ENCODE assay signal across 9 mouse cellular contexts in the genomic region with DNA sequence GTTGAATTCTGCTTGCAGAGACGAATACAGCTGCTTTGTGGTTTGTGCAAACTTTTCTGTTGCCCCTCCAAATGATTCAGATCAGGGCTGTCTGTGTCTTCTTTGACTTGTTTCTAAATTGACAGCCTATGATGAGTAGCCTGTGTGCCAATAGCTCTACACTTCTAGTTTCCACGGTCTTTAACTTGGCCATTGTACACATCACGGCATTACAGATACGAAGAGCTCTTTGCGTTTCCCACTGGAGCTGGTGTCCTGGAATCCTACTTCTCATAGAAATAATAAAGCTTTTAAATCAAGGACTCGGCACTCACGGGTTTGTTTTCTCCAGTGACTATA. TPM values are rescaled to one million over a fixed set of nuclear protein-coding genes. Genes with fewer than 3 reads are reported as not detected.
DNase-seq lines count a peak whose midpoint lies in the region; ATAC-seq and TF ChIP-seq lines count a peak whose summit lies in the region.
"Had no signal": no experiment of that assay in that cellular context is flagged by ENCODE, and none has a peak within 500 bp of the region (broad histone marks: within the 10 kb centered on the region; RNA-seq: fewer than 3 reads in every experiment).

No protein-coding gene starts in this region.

- no peak overlapping the region for H3K27ac ChIP-seq in heart, embryonic 10.5 days
- no peak overlapping the region for H3K27ac ChIP-seq in liver, postnatal 0 days (ENCODE audit: low read depth)
- no peak overlapping the region for H3K27ac ChIP-seq in liver, embryonic 11.5 days (ENCODE audit: low read depth, low read length)
- no peak overlapping the region for H3K27ac ChIP-seq in intestine, embryonic 15.5 days
- H3K27ac ChIP-seq in small intestine, adult 2 months (ENCODE audit: insufficient read depth, low read depth, low read length): no peak overlapping the region

- H3K9ac ChIP-seq in liver, postnatal 0 days (replicated peaks): no peak overlapping the region
- no peak overlapping the region for H3K9ac ChIP-seq in liver, embryonic 11.5 days (ENCODE audit: low read depth, low read length)
- no peak overlapping the region for H3K9ac ChIP-seq in intestine, embryonic 15.5 days

- TF ChIP-seq POLR2A in small intestine, adult 2 months (IDR thresholded peaks at IDR 0.05; ENCODE audit: low read depth, low read length): no peak

- no peaks in the 10 kb centered on the region for H3K27me3 ChIP-seq in heart, embryonic 10.5 days (ENCODE audit: insufficient read depth, poor library complexity, severe bottlenecking)
- H3K27me3 ChIP-seq in liver, postnatal 0 days (ENCODE audit: insufficient read depth, low read length): no peaks in the 10 kb centered on the region
- no peaks in the 10 kb centered on the region for H3K27me3 ChIP-seq in liver, embryonic 11.5 days (replicated peaks; ENCODE audit: control insufficient read depth, insufficient read depth, low read length)
- H3K27me3 ChIP-seq in intestine, embryonic 15.5 days (replicated peaks): no peaks in the 10 kb centered on the region
- no peaks in the 10 kb centered on the region for H3K27me3 ChIP-seq in small intestine, adult 2 months (ENCODE audit: control insufficient read depth, insufficient read depth, low read length)

- H3K9me3 ChIP-seq in heart, embryonic 10.5 days: no peaks in the 10 kb centered on the region
- no peaks in the 10 kb centered on the region for H3K9me3 ChIP-seq in liver, postnatal 0 days (ENCODE audit: low read length)
- H3K9me3 ChIP-seq in liver, embryonic 11.5 days (ENCODE audit: control insufficient read depth, low read length): no peaks in the 10 kb centered on the region
- no peaks in the 10 kb centered on the region for H3K9me3 ChIP-seq in intestine, embryonic 15.5 days

- no peak for TF ChIP-seq CTCF in liver, postnatal 0 days (IDR thresholded peaks at IDR 0.05; ENCODE audit: low read depth)
- TF ChIP-seq CTCF in small intestine, adult 2 months (IDR thresholded peaks at IDR 0.05; ENCODE audit: extremely low read depth, insufficient read length, insufficient replicate concordance, low read depth, low read length): no peak

- peak overlapping the region; percentile 50 for H3K4me2 ChIP-seq in liver, postnatal 0 days (ENCODE audit: low read depth, low read length)
- no peak overlapping the region for H3K4me2 ChIP-seq in liver, embryonic 11.5 days
- peak overlapping the region; percentile 48 for H3K4me2 ChIP-seq in intestine, embryonic 15.5 days (replicated peaks)

- no peak for TF ChIP-seq EP300 in liver, postnatal 0 days (IDR thresholded peaks at IDR 0.05; ENCODE audit: low read depth)

- ATAC-seq in liver, postnatal 0 days: peak; percentile 23; the same call in 1 of the 2 replicates
- no peak for ATAC-seq in liver, embryonic 11.5 days (replicated peaks; ENCODE audit: low FRiP score)
- peak; percentile 70 for ATAC-seq in intestine, embryonic 15.5 days

- peak overlapping the region; percentile 31; the same call in 1 of the 2 replicates for H3K4me3 ChIP-seq in heart, embryonic 10.5 days
- H3K4me3 ChIP-seq in liver, postnatal 0 days (ENCODE audit: low read depth, low read length): no peak overlapping the region
- no peak overlapping the region for H3K4me3 ChIP-seq in liver, embryonic 11.5 days (ENCODE audit: low read depth, low read length)
- 0 out of 2 replicates have a peak overlapping the region, but pooled peaks have one; percentile 4 for H3K4me3 ChIP-seq in intestine, embryonic 15.5 days (replicated peaks)
- peak overlapping the region; percentile 4; the same call in 1 of the 2 replicates for H3K4me3 ChIP-seq in small intestine, adult 2 months (ENCODE audit: low read depth, low read length)

- DNase-seq in heart, embryonic 10.5 days (ENCODE audit: low spot score): no peak
- DNase-seq in heart, adult 8-10 months (ENCODE audit: low spot score): no peak
- no peak for DNase-seq in liver, postnatal 0 days
- no peak for DNase-seq in liver, embryonic 11.5 days (ENCODE audit: low spot score)
- no peak for DNase-seq in right cerebral cortex, adult 2 months (ENCODE audit: low spot score in 2 of 2)
- no peak for DNase-seq in embryo, embryonic 10.5 days (ENCODE audit: low spot score)

- WGBS in heart, embryonic 10.5 days: 68% methylated on average over 7 of the region's 7 CpGs
- WGBS in liver, postnatal 0 days (ENCODE audit: insufficient replicate concordance): 66% methylated on average over 7 of the region's 7 CpGs
- 71% methylated on average over 7 of the region's 7 CpGs for WGBS in liver, embryonic 11.5 days
- WGBS in intestine, embryonic 15.5 days: 56% methylated on average over 7 of the region's 7 CpGs
- 27% methylated on average over 7 of the region's 7 CpGs for WGBS in small intestine, adult 2 months

- H3K4me1 ChIP-seq in heart, embryonic 10.5 days: peaks cover 2% of the 10 kb centered on the region; the same call in 1 of the 2 replicates
- no peaks in the 10 kb centered on the region for H3K4me1 ChIP-seq in liver, postnatal 0 days (ENCODE audit: insufficient read depth)
- no peaks in the 10 kb centered on the region for H3K4me1 ChIP-seq in liver, embryonic 11.5 days (replicated peaks; ENCODE audit: control insufficient read depth, insufficient read depth, low read length)
- no peaks in the 10 kb centered on the region for H3K4me1 ChIP-seq in intestine, embryonic 15.5 days (replicated peaks)
- H3K4me1 ChIP-seq in small intestine, adult 2 months (ENCODE audit: control insufficient read depth, insufficient read depth, insufficient read length, low read length): no peaks in the 10 kb centered on the region

- no peaks in the 10 kb centered on the region for H3K36me3 ChIP-seq in heart, embryonic 10.5 days
- H3K36me3 ChIP-seq in liver, postnatal 0 days (replicated peaks; ENCODE audit: insufficient read depth, low read length): no peaks in the 10 kb centered on the region
- no peaks in the 10 kb centered on the region for H3K36me3 ChIP-seq in liver, embryonic 11.5 days (ENCODE audit: control insufficient read depth, insufficient read depth, low read length)
- no peaks in the 10 kb centered on the region for H3K36me3 ChIP-seq in intestine, embryonic 15.5 days
- no peaks in the 10 kb centered on the region for H3K36me3 ChIP-seq in small intestine, adult 2 months (ENCODE audit: control insufficient read depth, insufficient read depth, low read length)

RNA-seq across cellular contexts. Expression of a gene that starts 0.3 kb away (rescaled TPM):
- 0.42 and 0.89 TPM in 2 replicates for polyA plus RNA-seq in heart, embryonic 10.5 days (2016; fragmentation: Nextera tagmentation; extraction: Ambion mirVana)
- total RNA-seq in heart, adult 8-10 months (2022): under 1 TPM; 0.11 to 0.84 (median 0.48) TPM
- polyA plus RNA-seq in liver, postnatal 0 days (2015; fragmentation: Nextera tagmentation; extraction: Ambion mirVana): 0.07 TPM in 1 of 2 replicates, not detected in the other
- 0.34 and 0.38 TPM in 2 replicates for polyA plus RNA-seq in liver, embryonic 11.5 days (2014; fragmentation: Nextera tagmentation; extraction: Ambion mirVana)
- polyA plus RNA-seq in intestine, embryonic 15.5 days (2015; fragmentation: Nextera tagmentation; extraction: Ambion mirVana): 0.75 and 0.76 TPM in 2 replicates
- polyA plus RNA-seq in small intestine, adult 2 months (2012; rRNA removed): not detected in 2 replicates
- polyA plus RNA-seq: C2C12 had no signal

Comparison
In these comparisons a context has a peak if more than half of its experiments do, and no peak if none do; other contexts are left out.
1. H3K4me3 ChIP-seq: peak in heart, embryonic 10.5 days (single experiment), intestine, embryonic 15.5 days (single experiment) and small intestine, adult 2 months (single experiment); none in liver, postnatal 0 days (single experiment) and liver, embryonic 11.5 days (single experiment).